Mouse (Mus musculus): ENCODE results near the gene Tcf12.

Gene Tcf12

GRCm38 (mm10) chr9:72084131-72084530 is 27.5 kb downstream of the Tcf12 start:
- peak; percentile 30 for DNase-seq

GRCm38 (mm10) chr9:72076158-72076557 is 35.5 kb downstream of the Tcf12 start:
- DNase-seq = no peak

DNA sequence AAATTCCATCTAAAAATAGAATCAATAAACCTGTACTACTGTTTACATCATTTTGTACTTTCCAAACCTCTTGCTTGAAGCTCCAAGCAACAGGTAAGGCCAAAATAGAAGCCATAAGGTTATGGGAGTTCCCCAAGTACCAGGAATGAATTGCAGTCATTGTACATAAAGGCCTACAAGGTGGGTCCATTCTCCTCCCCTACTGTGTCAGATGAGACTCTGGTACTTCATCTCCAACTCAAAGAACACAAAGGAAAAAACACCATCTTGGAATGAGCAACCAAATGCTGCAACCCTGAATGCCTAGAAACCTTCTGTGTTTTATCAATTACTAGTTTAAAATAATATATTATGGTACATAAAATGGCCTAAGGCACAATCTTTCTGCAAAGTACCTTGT is 45.5 kb downstream of the Tcf12 start:
- no peak for DNase-seq

DNA sequence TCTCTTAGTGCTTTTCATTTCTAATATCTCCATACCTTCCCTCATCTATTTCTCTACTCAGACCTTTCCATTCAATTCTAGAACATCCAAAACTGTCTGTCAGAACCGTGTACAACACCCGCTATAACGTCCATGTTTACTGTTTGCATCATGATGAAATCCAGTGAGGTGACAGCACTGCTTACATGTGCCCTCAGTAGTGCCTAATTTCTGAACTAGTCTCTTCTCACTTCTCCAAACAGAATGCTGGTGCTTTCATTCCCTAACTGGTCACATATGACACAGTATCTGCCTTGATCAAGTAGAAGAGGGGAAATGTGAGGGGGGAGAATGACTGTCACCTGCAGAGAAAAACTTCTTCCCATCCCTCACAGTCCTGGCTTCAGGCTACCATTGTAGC is 58.5 kb downstream of the Tcf12 start:
- no peak for DNase-seq

DNA sequence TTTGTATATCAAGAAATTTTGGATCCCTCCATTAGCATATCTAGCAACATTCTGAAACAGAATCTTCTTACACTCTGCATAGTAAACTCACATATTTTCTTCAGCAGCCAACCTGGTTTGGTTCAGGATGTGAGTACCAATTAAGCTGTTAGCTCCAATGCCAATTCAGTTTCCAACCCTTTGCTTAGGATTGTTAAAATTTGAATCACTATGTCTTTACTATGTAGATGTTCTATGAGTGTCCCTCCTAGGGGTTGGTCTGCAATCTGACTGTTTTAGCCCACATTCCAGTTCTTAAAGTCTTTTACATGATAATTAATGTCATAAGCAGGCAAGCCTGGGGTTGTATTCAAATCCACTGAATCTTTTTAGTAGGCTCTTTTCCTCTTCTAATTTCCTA is 71.5 kb downstream of the Tcf12 start:
- no peak for DNase-seq

GRCm38 (mm10) chr9:72039369-72039768 is 72.3 kb downstream of the Tcf12 start:
- no peak for DNase-seq

- no peak for DNase-seq
Measured at GRCm38 (mm10) chr9:72037059-72037516, 74.6 kb downstream of the Tcf12 start.

- no peak for DNase-seq
Measured at GRCm38 (mm10) chr9:72036257-72036656, 75.4 kb downstream of the Tcf12 start.

DNA sequence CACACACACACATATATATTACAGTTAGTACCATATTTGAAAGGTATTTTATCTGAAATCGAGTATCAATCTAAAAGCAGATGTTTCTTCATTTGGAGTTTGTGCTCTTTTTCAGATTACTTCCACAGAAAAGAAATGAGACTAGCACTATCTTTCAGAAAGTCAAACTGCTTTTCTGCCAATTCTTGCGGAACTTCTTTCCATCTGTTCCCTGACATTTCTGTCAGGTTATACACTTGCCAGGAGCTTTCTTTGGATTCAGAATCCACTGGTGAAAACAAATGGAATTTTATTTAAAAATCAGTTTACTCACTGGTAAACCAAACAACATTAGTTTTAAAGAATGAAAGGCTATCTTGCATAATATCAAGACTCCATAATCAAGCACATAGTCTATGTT is 78.4 kb downstream of the Tcf12 start:
- no peak for DNase-seq

GRCm38 (mm10) chr9:72030274-72030673 is 81.4 kb downstream of the Tcf12 start:
- no peak for DNase-seq

GRCm38 (mm10) chr9:72029601-72030000 is 82.1 kb downstream of the Tcf12 start:
- no peak for DNase-seq

- DNase-seq = no peak
Measured at GRCm38 (mm10) chr9:72023274-72023673, 88.4 kb downstream of the Tcf12 start.

DNA sequence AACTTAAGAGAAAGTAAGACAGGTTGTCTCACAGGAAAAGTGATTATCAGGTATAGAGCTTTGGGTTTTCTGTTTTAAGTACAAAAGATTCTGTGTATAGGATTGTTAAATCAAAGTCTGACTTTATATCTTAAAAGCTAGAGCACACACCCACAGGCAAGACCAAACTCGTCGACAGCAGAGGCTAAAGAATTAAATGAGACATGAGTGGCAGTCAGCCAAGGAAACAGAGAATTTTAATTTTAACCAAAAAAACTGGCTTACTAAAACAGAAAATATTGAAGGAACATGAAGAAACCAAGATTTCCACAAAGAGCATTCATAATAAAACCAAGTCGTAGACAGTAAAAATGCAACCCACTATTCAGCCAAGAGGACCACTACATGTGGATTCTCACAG is 90.2 kb downstream of the Tcf12 start:
- DNase-seq = no peak

- no peak for DNase-seq
Measured at GRCm38 (mm10) chr9:72016021-72016420, 95.7 kb downstream of the Tcf12 start.

- no peak for DNase-seq
Measured at GRCm38 (mm10) chr9:72014585-72015381, 96.9 kb downstream of the Tcf12 start.

GRCm38 (mm10) chr9:72013541-72013940 is 98.1 kb downstream of the Tcf12 start:
- no peak for DNase-seq

DNA sequence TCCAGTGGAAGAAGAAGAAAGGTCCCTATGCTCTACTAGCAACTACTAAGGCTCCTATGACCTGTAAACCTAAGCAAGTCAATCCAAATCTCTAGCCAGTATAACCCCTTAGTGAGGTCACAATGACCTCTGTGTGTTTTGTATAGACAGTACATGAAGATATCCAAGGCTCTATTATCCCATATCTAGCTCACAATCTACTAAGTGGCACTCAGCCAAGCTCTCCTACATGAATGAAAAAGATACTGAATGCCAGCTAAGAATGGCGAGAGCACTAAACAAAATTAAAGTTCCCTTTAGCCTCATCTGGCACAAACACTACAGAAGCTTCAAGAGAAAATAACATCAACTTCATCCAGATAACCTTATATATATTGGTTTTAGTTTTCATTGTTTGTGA is 103.0 kb downstream of the Tcf12 start:
- DNase-seq = no peak

DNA sequence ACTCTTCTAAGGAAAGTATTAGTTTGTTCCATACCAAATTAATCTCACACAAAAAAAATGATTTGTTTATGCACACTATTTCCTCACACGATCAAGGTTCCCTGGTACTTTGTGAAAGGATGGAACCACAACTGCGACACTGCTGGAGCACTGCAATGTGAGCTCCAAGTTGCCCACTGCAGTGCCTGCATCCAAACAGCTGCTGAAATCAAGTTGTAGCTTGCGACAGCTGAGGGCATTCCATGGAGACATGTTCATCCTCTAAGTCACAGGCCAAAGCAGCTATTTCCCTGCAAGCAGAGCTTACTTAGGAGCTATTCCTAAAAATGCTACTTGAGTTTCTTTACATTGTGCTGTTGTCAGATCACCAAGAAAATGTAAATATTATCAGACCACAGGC is 120.5 kb downstream of the Tcf12 start:
- no peak for DNase-seq

DNA sequence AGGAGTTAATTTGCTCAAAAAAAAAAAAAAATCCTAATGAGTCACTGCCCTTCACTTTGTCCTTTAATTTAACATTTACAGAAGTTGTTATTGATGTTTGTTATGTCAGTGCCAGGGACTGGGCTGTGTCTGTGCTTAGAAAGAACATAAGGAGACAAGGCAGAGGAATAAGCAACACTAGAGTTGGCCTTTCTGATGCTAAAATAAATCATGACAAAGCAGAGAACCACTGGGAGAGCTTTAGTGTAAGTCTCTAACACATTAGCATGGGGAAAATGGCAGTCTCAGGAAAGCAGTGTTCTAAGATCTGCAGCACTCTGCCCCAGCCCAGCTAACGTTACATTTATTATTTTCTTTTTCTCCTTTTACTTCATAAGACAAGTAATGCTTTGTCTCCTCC is 121.3 kb downstream of the Tcf12 start:
- DNase-seq = no peak

DNA sequence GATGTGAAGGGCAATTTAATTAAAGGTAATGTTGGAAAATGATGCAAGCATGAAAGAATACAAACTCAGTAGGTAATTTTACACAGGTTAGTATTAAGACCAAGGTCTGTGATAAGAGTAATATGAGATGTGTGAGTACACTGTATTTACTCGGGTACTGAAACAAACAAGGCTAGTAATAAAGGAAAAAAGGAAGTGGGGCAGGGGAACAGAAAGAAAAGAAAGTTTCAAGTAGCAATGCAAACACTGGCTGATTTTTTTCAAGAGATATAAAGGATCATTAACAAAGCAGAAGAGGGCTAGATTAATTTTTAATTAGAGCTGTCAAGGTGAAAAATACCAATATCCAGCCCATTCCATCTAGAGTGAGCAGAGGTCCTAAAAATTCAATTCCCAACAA is 122.0 kb downstream of the Tcf12 start:
- DNase-seq = no peak

DNA sequence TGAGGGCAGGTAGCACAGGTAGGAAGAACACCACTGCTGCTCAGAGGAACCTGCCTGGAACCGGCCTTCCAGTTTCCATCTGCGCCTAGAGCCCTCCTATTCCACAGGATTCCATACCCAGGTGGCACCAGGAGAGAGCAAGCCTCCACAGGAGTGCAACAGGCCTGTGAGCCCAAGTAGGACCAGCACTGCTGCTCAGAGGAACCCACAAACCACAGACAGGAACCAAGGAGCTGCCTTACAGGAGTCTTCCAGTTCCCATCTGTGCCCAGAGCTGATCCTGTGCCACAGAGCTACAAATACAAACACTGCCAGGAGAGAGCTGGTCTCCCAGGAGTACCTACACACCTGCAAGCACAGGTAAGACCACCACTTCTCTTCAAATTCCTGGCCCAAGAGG is 125.0 kb downstream of the Tcf12 start:
- no peak for DNase-seq

- no peak for DNase-seq
Measured at GRCm38 (mm10) chr9:71982826-71983225, 128.8 kb downstream of the Tcf12 start.

GRCm38 (mm10) chr9:71981071-71981470 is 130.6 kb downstream of the Tcf12 start:
- DNase-seq = no peak

DNA sequence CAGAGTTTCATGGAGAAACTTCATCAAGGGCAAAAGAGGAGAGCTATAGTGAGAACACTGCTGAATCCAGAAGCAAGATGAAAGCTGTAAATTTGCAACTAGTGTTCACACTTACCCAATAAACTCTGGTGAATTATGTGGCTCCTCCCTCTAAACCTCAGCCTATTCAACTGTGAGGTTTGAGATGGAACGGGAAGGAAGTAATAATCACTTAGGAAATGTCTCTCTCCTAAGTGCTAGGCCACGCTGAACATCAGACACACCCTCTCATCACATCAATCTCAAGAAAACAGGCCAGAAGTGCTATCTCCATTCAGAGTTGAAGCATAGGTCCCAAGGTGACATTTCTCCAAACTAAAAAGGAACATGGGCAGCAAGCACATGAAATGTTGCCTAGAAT is 131.1 kb downstream of the Tcf12 start:
- no peak for DNase-seq

DNA sequence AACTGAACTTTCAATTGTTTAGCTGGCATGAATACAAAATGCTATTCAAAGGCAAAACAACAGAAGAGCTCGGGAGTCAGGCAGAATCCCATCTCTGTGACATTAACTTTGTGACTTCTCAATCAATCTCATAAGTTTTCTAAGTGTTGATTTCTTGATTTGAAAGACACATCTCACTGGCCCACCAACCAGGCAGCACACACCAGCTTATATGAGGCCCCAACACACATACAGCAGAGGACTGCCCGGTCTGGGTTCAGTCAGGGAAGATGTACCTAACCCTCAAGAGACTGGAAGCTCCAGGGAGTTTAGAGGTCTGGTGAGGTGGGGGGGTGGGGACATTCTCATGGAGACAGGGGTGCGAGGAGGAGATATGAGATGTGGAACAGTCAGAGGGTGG is 132.8 kb downstream of the Tcf12 start:
- DNase-seq = no peak
